Mouse (Mus musculus) MEL (cell line): Measurements from ENCODE around the gene Rer1. TPM values are rescaled to one million over a fixed set of nuclear protein-coding genes. Genes with fewer than 3 reads are reported as not detected.

ENCODE experiments used
- DNase-seq: peaks from one replicate; pipeline ENCODE4 v3.0.0; 2011; ENCODE audit warnings: low read depth, low spot score
- H3K27ac ChIP-seq: 2 replicates; pipeline ENCODE4 v1.5.1; 2012; ENCODE audit warnings: low read depth, mild to moderate bottlenecking, control low read depth, low read length, moderate library complexity; ENCODE audit not compliant: control insufficient read depth
- H3K27me3 ChIP-seq, 2 experiments: fragments of 150-350 bp in 1 of 2; sonication (generic) in 1 of 2; 2 replicates each; pipeline ENCODE4 v1.6.1; 2012; ENCODE audit warnings: low read length in 2 of 2, mild to moderate bottlenecking in 2 of 2, improper control_type of control experiment in 1 of 2, moderate library complexity in 1 of 2; ENCODE audit not compliant: insufficient read depth in 2 of 2, control insufficient read depth in 1 of 2
- H3K36me3 ChIP-seq, 2 experiments: 2 replicates each; pipeline ENCODE4 v1.6.1; 2012 to 2014; ENCODE audit warnings: low read length in 2 of 2, improper control_type of control experiment in 1 of 2, inconsistent platforms in 1 of 2, mild to moderate bottlenecking in 1 of 2; ENCODE audit not compliant: insufficient read depth in 2 of 2, control insufficient read depth in 1 of 2
- H3K4me1 ChIP-seq, 2 experiments: fragments of 150-350 bp in 1 of 2; sonication (generic) in 1 of 2; 2 replicates each; pipeline ENCODE4 v1.6.1; 2012; ENCODE audit warnings: low read length in 2 of 2, improper control_type of control experiment in 1 of 2, mild to moderate bottlenecking in 1 of 2; ENCODE audit not compliant: insufficient read depth in 2 of 2, control insufficient read depth in 1 of 2
- H3K4me3 ChIP-seq, 2 experiments: fragments of 150-350 bp in 1 of 2; sonication (generic) in 1 of 2; 2 replicates each; pipeline ENCODE4 v1.5.1; 2012; ENCODE audit warnings: low read depth in 2 of 2, low read length in 2 of 2, mild to moderate bottlenecking in 2 of 2, moderate library complexity in 2 of 2, control low read depth in 1 of 2, improper control_type of control experiment in 1 of 2; ENCODE audit not compliant: control insufficient read depth in 1 of 2, insufficient read depth in 1 of 2
- H3K79me2 ChIP-seq: 2 replicates; pipeline ENCODE4 v1.6.1; 2012; ENCODE audit warnings: mild to moderate bottlenecking, low read length, moderate library complexity; ENCODE audit not compliant: control insufficient read depth, poor library complexity, insufficient read depth
- H3K9ac ChIP-seq: 2 replicates; pipeline ENCODE4 v1.6.1; 2012; ENCODE audit warnings: low read depth, mild to moderate bottlenecking, control low read depth, low read length, moderate library complexity; ENCODE audit not compliant: control insufficient read depth, poor library complexity, severe bottlenecking
- H3K9me3 ChIP-seq: fragments of 150-350 bp; sonication (generic); replicated peaks from 2 replicates; pipeline ENCODE4 v1.6.1; 2012; ENCODE audit warnings: mild to moderate bottlenecking, low read length, improper control_type of control experiment, moderate library complexity; ENCODE audit not compliant: insufficient read depth
- CHD2 ChIP-seq: IDR thresholded peaks from 2 replicates; pipeline ENCODE4 v1.6.1; 2011; ENCODE audit warnings: low read length, improper control_type of control experiment
- CTCF ChIP-seq, 3 experiments: IDR thresholded peaks in 2 of 3; conservative IDR thresholded peaks in 1 of 3; 2 replicates each; pipeline ENCODE4 v1.5.1; 2011 to 2012; ENCODE audit warnings: low read length in 3 of 3, low read depth in 2 of 3, mild to moderate bottlenecking in 2 of 3, improper control_type of control experiment in 1 of 3, inconsistent platforms in 1 of 3, mixed read lengths in 1 of 3, moderate library complexity in 1 of 3; ENCODE audit not compliant: control insufficient read depth in 1 of 3, insufficient read depth in 1 of 3, poor library complexity in 1 of 3, severe bottlenecking in 1 of 3
- E2F4 ChIP-seq: IDR thresholded peaks from 2 replicates; pipeline ENCODE4 v1.6.1; 2011; ENCODE audit warnings: low read depth, low read length, improper control_type of control experiment, borderline replicate concordance
- ELF1 ChIP-seq: IDR thresholded peaks from 2 replicates; pipeline ENCODE4 v1.6.1; 2014; ENCODE audit warnings: low read depth, mild to moderate bottlenecking, inconsistent platforms, low read length, improper control_type of control experiment, moderate library complexity
- ETS1 ChIP-seq: IDR thresholded peaks from 2 replicates; pipeline ENCODE4 v1.6.1; 2012; ENCODE audit warnings: low read depth, mild to moderate bottlenecking, inconsistent platforms, low read length, improper control_type of control experiment, moderate library complexity
- GABPA ChIP-seq: IDR thresholded peaks from 2 replicates; pipeline ENCODE4 v1.6.1; 2012; ENCODE audit warnings: low read depth, mild to moderate bottlenecking, inconsistent platforms, low read length, improper control_type of control experiment, moderate library complexity
- GATA1 ChIP-seq: IDR thresholded peaks from 2 replicates; pipeline ENCODE4 v1.6.1; 2011; ENCODE audit warnings: low read depth, low read length, improper control_type of control experiment
- JUND ChIP-seq: IDR thresholded peaks from 2 replicates; pipeline ENCODE4 v1.6.1; 2011; ENCODE audit warnings: low read depth, mild to moderate bottlenecking, improper control_type of control experiment, low read length
- MAFK ChIP-seq: IDR thresholded peaks from 2 replicates; pipeline ENCODE4 v1.6.1; 2011; ENCODE audit warnings: low read depth, mild to moderate bottlenecking, low read length, improper control_type of control experiment, borderline replicate concordance
- MAX ChIP-seq: IDR thresholded peaks from 2 replicates; pipeline ENCODE4 v1.6.1; 2011; ENCODE audit warnings: low read length, improper control_type of control experiment
- MAZ ChIP-seq: IDR thresholded peaks from 2 replicates; pipeline ENCODE4 v1.6.1; 2012; ENCODE audit warnings: low read depth, mild to moderate bottlenecking, inconsistent platforms, low read length, improper control_type of control experiment
- MEF2A ChIP-seq: IDR thresholded peaks from 2 replicates; pipeline ENCODE4 v1.6.1; 2014; ENCODE audit warnings: low read depth, mild to moderate bottlenecking, inconsistent platforms, low read length, improper control_type of control experiment; ENCODE audit not compliant: poor library complexity, insufficient replicate concordance, severe bottlenecking; ENCODE audit errors: extremely low read depth
- MYB ChIP-seq: IDR thresholded peaks from 2 replicates; pipeline ENCODE4 v1.6.1; 2011; ENCODE audit warnings: mild to moderate bottlenecking, low read depth, low read length, improper control_type of control experiment
- MYC ChIP-seq: IDR thresholded peaks from 2 replicates; pipeline ENCODE4 v1.6.1; 2011; ENCODE audit warnings: low read depth, mild to moderate bottlenecking, low read length, improper control_type of control experiment, moderate library complexity
- NELFE ChIP-seq: IDR thresholded peaks from 2 replicates; pipeline ENCODE4 v1.6.1; 2011; ENCODE audit warnings: low read depth, low read length, improper control_type of control experiment
- POLR2AphosphoS5 ChIP-seq: IDR thresholded peaks from 2 replicates; pipeline ENCODE4 v1.6.1; 2012; ENCODE audit warnings: low read depth, borderline replicate concordance, mild to moderate bottlenecking, inconsistent platforms, low read length, moderate library complexity, mixed read lengths
- RAD21 ChIP-seq: IDR thresholded peaks from 2 replicates; pipeline ENCODE4 v1.6.1; 2011; ENCODE audit warnings: mild to moderate bottlenecking, low read depth, low read length, improper control_type of control experiment
- RCOR1 ChIP-seq: IDR thresholded peaks from 2 replicates; pipeline ENCODE4 v1.6.1; 2012; ENCODE audit warnings: low read depth, mild to moderate bottlenecking, inconsistent platforms, low read length, improper control_type of control experiment
- USF2 ChIP-seq, 2 experiments: IDR thresholded peaks; 2 replicates each; pipeline ENCODE4 v1.6.1; 2011 to 2012; ENCODE audit warnings: improper control_type of control experiment in 2 of 2, low read length in 2 of 2, borderline replicate concordance in 1 of 2, inconsistent platforms in 1 of 2, low read depth in 1 of 2, mild to moderate bottlenecking in 1 of 2; ENCODE audit not compliant: insufficient read depth in 1 of 2
- ZMIZ1 ChIP-seq: IDR thresholded peaks from 2 replicates; pipeline ENCODE4 v1.6.1; 2012; ENCODE audit warnings: low read depth, mild to moderate bottlenecking, inconsistent platforms, low read length, improper control_type of control experiment, moderate library complexity
- polyA plus RNA-seq, 2 experiments: library from polyadenylated mRNA; stranded (reverse) in 1 of 2; unstranded in 1 of 2; fragments of >175 nt in 1 of 2; fragments of >200 nt in 1 of 2; gene quantifications; 2 replicates each; pipeline versions ENCODE4 v1.2.1 to v1.2.4; 2012; ENCODE audit warnings: low replicate concordance in 2 of 2, low read depth in 1 of 2; ENCODE audit not compliant: insufficient read length in 2 of 2, insufficient read depth in 1 of 2, missing spikeins in 1 of 2
- total RNA-seq: library from RNA; depleted of rRNA; stranded (reverse); fragments of 300-350 nt; gene quantifications from 2 replicates; pipeline ENCODE4 v1.2.3, GENCODE M21; 2012

Rer1 gene
- total and polyA plus RNA-seq, 3 experiments = 114 to 379 (median 140) TPM

- Histone ChIP-seq H3K27ac (no peak overlapping the region), H3K9ac (no peak overlapping the region), H3K27me3 (no peaks in the 10 kb centered on the region), H3K4me3 (no peak overlapping the region), H3K79me2 (no peaks in the 10 kb centered on the region), H3K9me3 (no peaks in the 10 kb centered on the region), H3K36me3 (no peaks in the 10 kb centered on the region), H3K4me1 (no peaks in the 10 kb centered on the region)
- TF ChIP-seq ETS1 (no peak), MAX (no peak), GATA1 (no peak), MAZ (no peak), MAFK (no peak), MYB (no peak), MEF2A (no peak), JUND (no peak), USF2 (IDR thresholded peaks at IDR 0.05; ENCODE audit: borderline replicate concordance in 1 of 2, insufficient read depth in 1 of 2, low read depth in 1 of 2, low read length in 2 of 2) (no peak), RAD21 (no peak), POLR2AphosphoS5 (no peak), CHD2 (no peak), ZMIZ1 (no peak), ELF1 (no peak), RCOR1 (no peak), GABPA (no peak), E2F4 (no peak), NELFE (no peak)
- DNase-seq = no peak
Observed at GRCm38 (mm10) chr4:155098572-155098971, 12.4 kb upstream of the Rer1 start.

- no peak for DNase-seq
- Histone ChIP-seq H3K9me3 (no peaks in the 10 kb centered on the region), H3K9ac (no peak overlapping the region), H3K4me3 (no peak overlapping the region), H3K36me3 (no peaks in the 10 kb centered on the region), H3K27me3 (no peaks in the 10 kb centered on the region), H3K79me2 (no peaks in the 10 kb centered on the region), H3K4me1 (no peaks in the 10 kb centered on the region), H3K27ac (no peak overlapping the region)
- no peak for TF ChIP-seq MEF2A
- TF ChIP-seq CTCF (IDR thresholded peaks at IDR 0.05 in 2 of 3, conservative IDR thresholded peaks at IDR 0.05 in 1 of 3; ENCODE audit: control insufficient read depth in 1 of 3, insufficient read depth in 1 of 3, low read depth in 2 of 3, low read length in 3 of 3, poor library complexity in 1 of 3, severe bottlenecking in 1 of 3) = no peak
- TF ChIP-seq MYC = no peak
Observed at GRCm38 (mm10) chr4:155097452-155097851, 11.3 kb upstream of the Rer1 start.
